Mouse (Mus musculus): Measurements from ENCODE around the gene Ndufa11.

DNA sequence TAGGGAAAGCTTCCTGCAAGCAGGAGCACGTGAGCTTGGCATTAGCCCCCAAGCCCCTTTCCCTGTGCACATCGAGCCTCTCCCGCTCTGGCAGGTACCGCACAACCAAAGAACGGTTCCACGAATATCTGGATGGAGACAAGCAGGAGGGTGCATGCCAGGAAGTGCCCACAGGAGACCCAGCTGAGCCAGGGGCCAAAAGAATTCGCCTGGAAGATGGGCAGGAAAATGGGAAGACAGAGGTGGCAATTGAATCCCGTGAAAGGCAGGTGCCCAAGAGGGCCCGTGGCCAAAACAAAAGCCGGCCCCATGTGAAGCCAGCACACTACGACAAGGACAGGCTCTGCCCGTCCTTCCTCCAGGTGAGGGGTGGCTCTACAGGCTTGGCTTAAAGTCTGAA is 47.9 kb downstream of the Ndufa11 start:
- no peak for TF ChIP-seq CTCF (IDR thresholded peaks at IDR 0.05)
- TF ChIP-seq POLR2A (IDR thresholded peaks at IDR 0.05; ENCODE audit: insufficient read depth, low read depth, low read length), result no peak
- TF ChIP-seq EP300 (IDR thresholded peaks at IDR 0.05; ENCODE audit: insufficient read depth, low read depth, low read length), result no peak
